Mouse (Mus musculus) limb, embryonic 14.5 days (tissue): ENCODE data around the gene Efcab9. TPM values are rescaled to one million over a fixed set of nuclear protein-coding genes. Genes with fewer than 3 reads are reported as not detected.

Experiments used
- ATAC-seq: fragments of 200-750 bp; cut with Nextera tagmentation; 2 replicates; pipeline ENCODE4 v1.8.0; 2017; ENCODE audit warnings: low read depth, moderate number of reproducible peaks, moderate TSS enrichment; ENCODE audit not compliant: low FRiP score
- DNase-seq: peaks from one replicate; pipeline ENCODE4 v3.0.0-alpha.2; 2015; ENCODE audit warnings: low spot score
- H3K27ac ChIP-seq: fragments of 300-500 bp; sonication (generic); replicated peaks from 2 replicates; pipeline ENCODE4 v1.5.1; 2014; ENCODE audit warnings: low read depth, mild to moderate bottlenecking, low read length, moderate library complexity, mixed read lengths
- H3K27me3 ChIP-seq: fragments of 300-500 bp; sonication (generic); 2 replicates; pipeline ENCODE4 v1.6.1; 2014; ENCODE audit warnings: low read length, mixed read lengths; ENCODE audit not compliant: control insufficient read depth, insufficient read depth
- H3K36me3 ChIP-seq: fragments of 300-500 bp; sonication (generic); 2 replicates; pipeline ENCODE4 v1.6.1; 2014; ENCODE audit warnings: mild to moderate bottlenecking, low read length, moderate library complexity, mixed read lengths; ENCODE audit not compliant: control insufficient read depth, insufficient read depth
- H3K4me1 ChIP-seq: fragments of 300-500 bp; sonication (generic); 2 replicates; pipeline ENCODE4 v1.6.1; 2014; ENCODE audit warnings: antibody characterized with exemption, low read length, mixed read lengths; ENCODE audit not compliant: control insufficient read depth, insufficient read depth
- H3K4me2 ChIP-seq: fragments of 300-500 bp; sonication (generic); replicated peaks from 2 replicates; pipeline ENCODE4 v1.6.1; 2014; ENCODE audit warnings: low read depth, mild to moderate bottlenecking, low read length, moderate library complexity; ENCODE audit not compliant: severe bottlenecking
- H3K4me3 ChIP-seq: fragments of 300-500 bp; sonication (generic); replicated peaks from 2 replicates; pipeline ENCODE4 v1.5.1; 2014; ENCODE audit warnings: low read length
- H3K9ac ChIP-seq: fragments of 300-500 bp; sonication (generic); 2 replicates; pipeline ENCODE4 v1.6.1; 2014; ENCODE audit warnings: mild to moderate bottlenecking, low read depth, low read length, moderate library complexity; ENCODE audit not compliant: severe bottlenecking
- H3K9me3 ChIP-seq: fragments of 300-500 bp; sonication (generic); 2 replicates; pipeline ENCODE4 v1.6.1; 2016; ENCODE audit warnings: low read length; ENCODE audit not compliant: control insufficient read depth
- POLR2A ChIP-seq: fragments of 200-500 bp; IDR thresholded peaks from 2 replicates; pipeline ENCODE4 v1.8.0; 2012; ENCODE audit warnings: inconsistent platforms, mild to moderate bottlenecking, moderate library complexity, borderline replicate concordance; ENCODE audit not compliant: insufficient read depth, insufficient read length; ENCODE audit errors: extremely low read depth
- whole genome bisulfite sequencing: fragments of 180-500 bp; shearing (Covaris S2); extraction: QIAGEN DNeasy Blood & Tissue Kit; methylation state at CpG from one replicate; pipeline ENCODE4 v1.1.7; 2014; 5-methylcytosine and 5-hydroxymethylcytosine counted together
- polyA plus RNA-seq, 2 experiments: library from polyadenylated mRNA; depleted of rRNA in 1 of 2; stranded (reverse) in 1 of 2; unstranded in 1 of 2; fragments of >200 nt; fragmentation: Nextera tagmentation in 1 of 2; extraction: Ambion mirVana in 1 of 2; gene quantifications; 2 replicates each; pipeline versions ENCODE4 v1.2.1 to v1.2.3; 2012 to 2014

Efcab9 gene
- polyA plus RNA-seq, 2 experiments: 0.11 TPM; not detected in 1

GRCm38 (mm10) chr11:32573669-32574068 is 41.8 kb upstream of the Efcab9 start:
- no peak for ATAC-seq
- Histone ChIP-seq H3K4me2 (no peak overlapping the region), H3K27me3 (no peaks in the 10 kb centered on the region), H3K27ac (no peak overlapping the region), H3K4me1 (no peaks in the 10 kb centered on the region), H3K9ac (no peak overlapping the region), H3K36me3 (no peaks in the 10 kb centered on the region; the same call in 1 of the 2 replicates), H3K9me3 (no peaks in the 10 kb centered on the region), H3K4me3 (no peak overlapping the region)
- 89% methylated on average over 2 of the region's 2 CpGs for WGBS
- no peak for DNase-seq
- no peak for TF ChIP-seq POLR2A

GRCm38 (mm10) chr11:32571103-32571502 is 39.2 kb upstream of the Efcab9 start:
- DNase-seq: no peak
- 88% methylated on average over 6 of the region's 6 CpGs for WGBS
- Histone ChIP-seq H3K4me2 (no peak overlapping the region), H3K27me3 (no peaks in the 10 kb centered on the region), H3K27ac (no peak overlapping the region), H3K9ac (no peak overlapping the region), H3K4me1 (no peaks in the 10 kb centered on the region), H3K4me3 (no peak overlapping the region), H3K36me3 (no peaks in the 10 kb centered on the region), H3K9me3 (no peaks in the 10 kb centered on the region)
- TF ChIP-seq POLR2A: no peak
- ATAC-seq: no peak

GRCm38 (mm10) chr11:32568637-32569293 is 36.9 kb upstream of the Efcab9 start:
- no peak for ATAC-seq
- H3K27ac ChIP-seq: no peak overlapping the region
- no peak overlapping the region for H3K4me2 ChIP-seq
- no peak overlapping the region for H3K9ac ChIP-seq
- DNase-seq: no peak
- WGBS: 91% methylated on average over 15 of the region's 15 CpGs
- H3K36me3 ChIP-seq: no peaks in the 10 kb centered on the region
- peaks cover 10% of the 10 kb centered on the region for H3K4me1 ChIP-seq
- no peak for TF ChIP-seq POLR2A
- H3K4me3 ChIP-seq: no peak overlapping the region
- no peaks in the 10 kb centered on the region for H3K9me3 ChIP-seq
- no peaks in the 10 kb centered on the region for H3K27me3 ChIP-seq

GRCm38 (mm10) chr11:32568060-32568459 is 36.2 kb upstream of the Efcab9 start:
- no peak for ATAC-seq
- Histone ChIP-seq H3K9ac (no peak overlapping the region), H3K36me3 (no peaks in the 10 kb centered on the region), H3K4me1 (peaks cover 14% of the 10 kb centered on the region), H3K27ac (no peak overlapping the region), H3K4me3 (no peak overlapping the region), H3K4me2 (no peak overlapping the region), H3K9me3 (no peaks in the 10 kb centered on the region), H3K27me3 (no peaks in the 10 kb centered on the region)
- no peak for TF ChIP-seq POLR2A
- WGBS: 76% methylated on average over 7 of the region's 7 CpGs
- DNase-seq: no peak

- Histone ChIP-seq H3K4me2 (no peak overlapping the region), H3K27ac (no peak overlapping the region), H3K9ac (no peak overlapping the region), H3K36me3 (no peaks in the 10 kb centered on the region), H3K4me1 (peaks cover 14% of the 10 kb centered on the region), H3K4me3 (no peak overlapping the region), H3K9me3 (no peaks in the 10 kb centered on the region), H3K27me3 (no peaks in the 10 kb centered on the region)
- ATAC-seq: no peak
- DNase-seq: no peak
- 83% methylated on average over 10 of the region's 10 CpGs for WGBS
- no peak for TF ChIP-seq POLR2A
Measured at GRCm38 (mm10) chr11:32567000-32567855, 35.3 kb upstream of the Efcab9 start.
